Mouse (Mus musculus) kidney, adult 8-10 months (tissue): Measurements from ENCODE around the gene Sipa1.

Source experiments
- DNase-seq, 2 experiments: peaks; one replicate each; pipeline ENCODE4 v3.0.0; 2022

Sipa1 gene

DNA sequence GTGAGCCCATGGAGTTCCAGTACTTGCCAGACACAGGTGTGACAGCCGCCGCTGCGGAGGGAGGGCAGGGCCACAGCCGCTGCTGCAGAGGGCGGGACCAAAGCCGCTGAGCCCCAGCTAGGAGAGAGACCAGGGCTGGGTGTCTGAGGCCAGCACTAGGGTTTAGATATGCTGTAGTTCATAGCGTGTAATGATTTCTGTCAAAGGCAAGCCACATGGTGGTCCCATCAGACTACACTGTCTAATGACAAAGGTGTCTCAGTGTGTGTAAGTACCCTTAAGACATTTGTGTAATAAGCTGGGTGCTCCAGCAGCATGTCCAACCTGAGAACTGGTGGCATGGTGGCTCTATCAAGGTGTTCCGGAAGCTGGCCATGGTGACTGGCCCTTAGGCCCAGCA is 21.9 kb downstream of the Sipa1 start:
- no peak for DNase-seq

- DNase-seq: no peak
These were observed 22.5 kb downstream of the Sipa1 start for GRCm38 (mm10) chr19:5641021-5641420.

DNA sequence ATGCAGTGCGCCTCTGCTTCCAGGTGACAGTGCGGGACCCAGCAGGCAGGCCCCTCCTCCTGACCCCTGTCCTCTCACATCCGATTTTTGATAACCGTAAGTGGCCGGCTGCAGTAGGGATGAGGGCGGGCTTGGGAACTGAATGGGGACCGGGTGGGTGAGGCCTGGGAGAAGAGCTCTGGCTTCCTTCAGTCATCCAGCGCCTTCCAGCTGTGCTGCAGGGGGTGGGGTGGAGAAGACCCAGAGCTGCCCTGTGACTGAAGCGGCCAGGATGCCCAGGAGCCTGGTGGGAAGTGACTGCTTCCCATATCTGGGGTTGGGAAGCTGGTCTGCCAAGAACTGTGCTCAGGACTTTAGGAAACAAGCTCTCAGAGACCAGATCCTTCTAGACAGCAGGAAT is 23.2 kb downstream of the Sipa1 start:
- DNase-seq: no peak

- no peak for DNase-seq
These were observed 25.0 kb downstream of the Sipa1 start for GRCm38 (mm10) chr19:5638416-5639005.

DNA sequence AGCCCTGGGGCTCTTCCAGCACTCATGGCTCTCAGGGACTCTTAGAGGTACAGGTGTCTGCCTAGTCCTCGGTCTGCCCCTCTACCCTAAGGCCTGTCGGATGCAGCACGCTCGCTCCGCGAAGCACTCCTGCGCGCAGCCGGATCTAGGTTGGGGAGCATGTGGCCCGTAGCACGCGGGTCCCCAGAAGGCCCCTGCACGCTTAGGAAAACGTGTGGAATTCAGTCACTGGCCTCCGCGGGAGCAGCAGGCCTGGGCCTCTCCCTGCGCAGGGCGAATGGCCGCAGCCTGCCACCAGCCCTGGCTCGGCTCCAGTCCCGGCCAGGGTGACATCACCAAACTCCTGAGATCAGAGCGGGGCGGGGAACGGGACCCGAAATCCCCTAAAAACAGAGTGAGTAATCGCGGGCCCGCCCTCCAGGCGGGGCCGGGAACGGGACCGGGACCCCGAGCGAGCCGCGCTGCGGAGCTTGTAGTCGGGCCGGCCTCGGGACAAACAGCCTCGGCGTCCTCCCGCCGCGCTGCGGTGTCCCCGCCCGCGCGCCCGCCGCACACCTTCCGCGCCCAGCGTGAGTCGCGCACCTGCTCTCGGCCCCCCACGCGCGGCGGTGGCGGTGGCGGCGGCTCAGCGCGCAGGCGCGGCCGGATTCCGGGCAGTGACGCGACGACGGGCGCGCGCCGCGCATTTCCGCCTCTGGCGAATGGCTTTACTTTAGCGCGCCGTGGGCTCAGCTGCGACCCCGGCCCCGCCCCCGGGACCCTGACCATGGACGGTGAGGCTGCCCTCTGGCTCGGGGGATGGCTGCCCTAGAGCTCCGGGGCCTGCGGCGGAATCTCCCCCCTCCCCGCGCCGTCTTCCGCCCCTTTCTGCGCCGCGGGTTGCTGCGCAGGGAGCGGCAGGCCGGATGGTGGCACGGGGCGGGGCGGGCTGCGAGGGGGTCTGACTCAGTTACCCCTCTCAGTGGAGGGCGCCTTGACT is 26.1 kb downstream of the Sipa1 start, which contains the start of gene Rela:
Gene Rela, plus strand, starts transcription at position 415 of the 979 bp plus-strand sequence.
- DNase-seq: peak; percentile 88 to 90

DNA sequence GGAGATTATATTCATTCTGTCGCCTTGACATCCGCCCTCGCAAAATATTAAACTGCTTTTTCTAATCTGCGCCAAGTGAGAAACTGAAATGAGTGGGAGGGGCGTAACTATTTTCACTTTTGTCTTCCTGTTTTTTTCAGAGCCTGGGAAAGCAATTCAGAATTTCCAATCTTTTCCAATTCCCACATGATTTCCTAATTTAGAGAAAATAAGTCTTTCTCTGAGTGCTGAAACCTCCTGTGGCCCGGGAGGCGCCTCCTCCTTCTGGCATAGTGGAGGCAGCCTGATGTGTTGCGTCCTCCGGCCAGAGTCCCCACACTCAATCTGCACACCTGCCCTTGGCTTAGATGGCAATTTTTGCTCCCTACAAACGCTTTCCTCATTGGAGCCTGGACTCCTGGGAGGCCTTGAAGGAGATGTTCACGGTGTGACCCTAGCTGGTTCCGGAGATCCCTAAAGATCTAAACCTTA is 26.9 kb downstream of the Sipa1 start:
- peak; percentile 38 to 53 for DNase-seq

DNA sequence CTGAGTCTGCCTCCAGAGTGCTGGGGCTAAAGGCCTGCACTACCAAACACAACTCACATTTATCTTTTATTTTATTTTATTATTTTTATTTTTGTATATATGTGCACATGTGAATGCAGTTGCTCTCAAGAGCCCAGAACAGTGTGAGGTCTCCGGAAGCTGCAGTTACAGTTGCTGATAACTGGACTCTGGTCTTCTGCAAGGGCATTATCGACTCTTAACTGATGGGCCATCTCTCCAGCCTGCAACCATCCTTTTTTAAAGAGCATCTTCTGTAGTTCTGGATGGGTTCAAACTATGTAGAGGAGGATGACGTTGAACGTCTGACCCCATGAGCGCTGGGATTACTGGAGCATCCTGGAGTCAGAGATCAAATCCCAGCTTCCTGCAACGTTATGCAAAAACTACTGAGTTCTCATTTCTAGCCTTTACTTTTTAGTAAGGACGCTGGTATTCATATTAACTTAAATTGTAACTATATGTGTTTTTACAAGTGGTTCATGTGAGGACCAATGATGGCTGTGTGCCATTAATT is 27.4 kb downstream of the Sipa1 start:
- no peak for DNase-seq

- DNase-seq: no peak
These were observed 31.4 kb downstream of the Sipa1 start for GRCm38 (mm10) chr19:5632120-5632519.

DNA sequence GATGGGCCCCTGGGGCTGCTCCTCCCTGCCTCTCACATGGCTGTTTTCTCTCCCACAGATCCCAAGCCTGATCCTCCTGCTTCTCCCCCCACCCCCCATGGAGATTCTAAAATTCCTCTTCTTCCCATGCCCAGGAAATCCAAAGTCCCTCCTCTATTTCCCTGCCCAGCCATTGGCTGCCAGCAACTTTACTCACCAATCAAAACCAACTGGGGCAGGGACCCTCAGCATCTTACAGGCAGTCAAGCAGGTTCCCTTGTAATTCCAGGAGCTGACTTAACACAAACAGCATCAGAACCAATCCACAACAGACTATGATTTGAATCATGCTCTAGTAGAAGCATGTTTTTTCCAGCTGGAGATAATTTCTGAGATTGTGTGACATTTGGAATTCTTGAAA is 33.6 kb downstream of the Sipa1 start:
- no peak for DNase-seq

DNA sequence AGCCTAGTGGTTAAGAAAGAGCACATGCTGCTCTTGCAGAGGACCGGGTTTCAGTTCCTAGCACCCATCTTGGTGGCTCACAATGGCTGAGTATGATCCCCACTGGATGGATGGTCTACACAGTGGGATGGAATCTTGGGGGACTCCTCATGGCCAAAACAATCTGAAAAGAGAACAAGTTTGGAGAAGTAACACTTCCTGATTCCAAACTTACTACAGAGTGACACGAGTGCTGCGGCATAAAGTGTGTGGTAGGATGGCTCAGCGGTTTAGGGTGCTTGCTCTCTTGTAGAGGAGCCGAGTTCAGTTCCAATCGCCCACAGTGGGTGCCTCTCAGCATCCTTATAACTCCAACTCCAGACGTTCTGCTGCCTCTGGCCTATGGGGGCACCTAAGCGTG is 38.2 kb downstream of the Sipa1 start:
- DNase-seq: no peak

DNA sequence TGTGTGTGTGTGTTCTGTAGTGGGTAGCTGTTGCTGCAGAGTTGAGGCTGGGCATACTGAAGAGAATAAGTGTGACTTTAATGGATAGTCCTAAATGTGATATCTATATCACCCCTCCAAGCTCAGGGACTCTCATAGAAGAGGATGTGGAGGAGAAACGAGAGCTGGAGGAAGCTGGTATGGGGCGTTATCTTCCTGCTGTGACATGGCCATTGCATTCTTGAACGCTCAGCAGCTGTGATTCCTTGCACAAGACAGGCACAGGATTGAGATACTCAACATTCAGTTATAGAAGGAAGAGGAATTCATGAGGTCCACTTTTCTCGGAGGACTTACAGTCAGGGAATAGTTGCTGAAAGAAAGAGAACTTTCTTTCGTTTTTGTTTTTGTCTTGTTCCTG is 41.6 kb downstream of the Sipa1 start:
- DNase-seq: no peak

DNA sequence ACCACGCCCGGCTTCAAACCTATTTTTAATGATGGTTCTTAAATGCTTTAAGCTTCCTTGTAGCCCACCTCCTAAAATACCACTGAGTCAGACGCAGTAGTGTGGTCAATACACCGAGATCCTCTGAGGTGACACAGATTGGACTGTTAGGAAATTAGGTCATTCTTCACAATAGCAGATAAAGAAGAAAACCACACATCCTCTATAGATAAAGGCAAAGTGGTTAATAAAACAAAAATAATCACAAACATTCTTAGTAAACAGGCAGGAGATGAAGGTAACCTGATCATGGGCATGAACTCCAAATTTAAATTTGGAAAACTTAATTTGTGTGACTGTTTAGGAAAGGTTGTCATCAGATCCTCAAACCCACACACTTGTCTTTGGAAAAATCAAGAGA is 43.5 kb downstream of the Sipa1 start:
- no peak for DNase-seq

DNA sequence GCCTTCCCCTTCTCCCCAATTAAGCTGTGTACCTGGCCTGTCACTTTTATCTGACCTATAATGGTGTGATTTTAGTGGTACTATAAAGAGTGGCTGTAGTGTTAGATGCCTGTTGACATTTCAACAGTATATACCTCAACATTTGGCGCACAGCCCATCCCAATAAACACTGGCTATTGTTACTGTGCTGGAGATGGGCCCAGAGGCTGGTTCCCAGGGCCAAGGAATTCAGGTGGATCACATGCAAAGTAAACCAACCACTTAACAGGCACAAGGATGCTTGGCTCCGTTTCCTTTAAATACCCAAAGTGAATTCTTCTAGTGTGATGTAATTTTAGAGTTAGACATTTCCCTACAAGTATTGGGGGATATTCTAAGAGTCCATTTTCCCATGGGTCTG is 48.6 kb downstream of the Sipa1 start:
- no peak for DNase-seq

GRCm38 (mm10) chr19:5612762-5613411 is 50.6 kb downstream of the Sipa1 start:
- no peak for DNase-seq

DNA sequence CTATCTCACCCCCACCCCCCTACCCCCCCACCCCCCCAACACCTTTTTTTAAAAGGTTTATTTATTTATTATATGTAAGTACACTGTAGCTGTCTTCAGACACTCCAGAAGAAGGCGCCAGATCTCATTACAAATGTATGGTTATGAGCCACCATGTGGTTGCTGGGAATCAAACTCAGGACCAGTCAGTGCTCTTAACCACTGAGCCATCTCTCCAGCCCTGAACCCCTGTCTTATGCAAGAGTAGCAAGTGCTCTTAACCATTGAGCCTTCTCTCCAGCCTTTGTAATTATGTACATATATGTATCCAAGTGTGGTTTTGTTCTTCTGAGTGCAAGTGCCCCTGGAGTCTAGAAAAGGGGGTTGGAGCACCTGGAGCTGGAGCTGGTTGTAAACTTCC is 51.5 kb downstream of the Sipa1 start:
- DNase-seq: no peak

DNA sequence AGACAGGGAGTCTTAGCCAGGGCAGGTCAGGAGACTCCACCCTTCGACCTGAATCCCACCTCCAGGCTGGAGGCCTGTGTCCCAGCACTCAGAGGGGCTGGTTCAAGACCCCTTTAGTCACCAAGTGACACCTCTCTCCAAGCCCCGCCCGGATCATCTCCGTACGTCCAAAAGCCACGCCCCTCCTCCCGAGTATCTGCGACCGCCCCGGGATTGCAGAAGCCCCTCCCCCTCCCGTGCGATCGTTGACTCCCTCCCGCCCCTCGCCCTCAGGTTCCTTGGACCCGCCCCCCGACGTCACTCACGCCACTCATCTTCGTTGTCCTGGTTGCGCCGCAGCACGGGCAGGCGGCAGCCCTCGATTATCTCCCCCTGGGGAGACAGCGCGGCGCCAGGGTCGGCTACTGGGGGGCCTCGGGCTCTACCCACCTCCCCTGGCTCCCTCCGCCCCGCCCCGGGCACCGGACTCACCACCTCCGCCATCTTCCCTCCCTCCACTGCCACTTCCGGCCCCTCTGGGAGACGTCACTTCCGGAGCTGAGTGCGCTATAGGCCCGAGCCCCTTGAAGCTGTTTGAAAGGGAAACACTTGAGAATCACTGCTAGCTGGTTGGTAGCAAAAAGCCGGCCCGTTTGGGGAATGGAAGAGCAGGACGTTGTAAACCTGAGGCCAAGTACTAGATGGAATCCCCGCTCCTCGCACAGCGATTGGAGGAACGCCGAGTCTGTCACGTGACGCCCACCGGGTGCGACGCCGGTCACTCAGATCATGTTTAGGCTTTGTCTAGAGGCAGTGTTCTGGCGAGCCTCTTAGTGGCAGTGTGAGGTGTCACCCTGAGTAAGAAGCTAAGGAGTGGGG is 53.7 kb downstream of the Sipa1 start, which contains the start of gene Kat5:
Gene Kat5, minus strand, starts transcription at position 691 of the 858 bp plus-strand sequence.
- peak; percentile 88 to 91 for DNase-seq

- DNase-seq: no peak
These were observed 54.3 kb downstream of the Sipa1 start for GRCm38 (mm10) chr19:5609171-5609546.

GRCm38 (mm10) chr19:5608707-5609106 is 54.8 kb downstream of the Sipa1 start:
- DNase-seq: no peak

GRCm38 (mm10) chr19:5607705-5608410 is 55.6 kb downstream of the Sipa1 start:
- DNase-seq: no peak

DNA sequence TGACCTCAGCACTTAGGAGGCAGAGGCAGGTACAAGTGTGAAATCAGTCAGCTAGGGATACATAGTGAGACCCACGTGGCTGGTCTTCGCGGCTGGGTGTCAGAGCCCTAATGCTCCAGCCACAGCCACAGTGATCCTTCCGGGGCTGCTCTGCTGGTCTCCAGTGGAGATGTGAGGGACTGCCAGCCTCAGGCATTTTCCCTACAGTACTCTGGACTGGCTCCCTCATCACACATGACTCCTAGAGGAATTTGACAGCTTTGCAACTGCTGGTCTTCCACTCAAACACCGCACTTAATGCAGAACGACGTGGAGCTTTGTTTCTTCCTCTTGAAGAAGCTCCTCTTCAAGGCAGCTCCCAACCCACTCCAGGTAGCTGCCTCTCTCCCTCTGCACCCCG is 57.3 kb downstream of the Sipa1 start:
- DNase-seq: no peak

DNA sequence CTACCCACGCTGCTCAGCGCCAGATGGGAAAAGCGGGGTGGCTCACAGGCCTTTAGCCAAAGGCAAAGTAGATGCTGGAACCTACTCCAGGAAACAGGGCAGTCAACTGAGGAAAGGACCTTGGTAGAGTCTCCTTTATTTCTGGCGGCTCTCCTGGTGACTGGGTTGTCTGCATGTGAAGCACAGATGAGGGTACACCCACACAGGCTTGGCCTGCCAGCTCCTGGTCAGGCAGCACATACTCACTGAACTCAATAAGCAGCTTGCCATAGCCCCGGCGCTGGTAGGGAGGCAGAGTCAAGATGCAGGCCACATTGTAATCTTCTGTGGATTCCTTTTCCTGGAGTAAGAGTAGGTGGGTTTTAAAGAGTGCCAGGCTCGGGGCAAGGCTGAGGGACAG is 58.4 kb downstream of the Sipa1 start:
- DNase-seq: no peak

DNA sequence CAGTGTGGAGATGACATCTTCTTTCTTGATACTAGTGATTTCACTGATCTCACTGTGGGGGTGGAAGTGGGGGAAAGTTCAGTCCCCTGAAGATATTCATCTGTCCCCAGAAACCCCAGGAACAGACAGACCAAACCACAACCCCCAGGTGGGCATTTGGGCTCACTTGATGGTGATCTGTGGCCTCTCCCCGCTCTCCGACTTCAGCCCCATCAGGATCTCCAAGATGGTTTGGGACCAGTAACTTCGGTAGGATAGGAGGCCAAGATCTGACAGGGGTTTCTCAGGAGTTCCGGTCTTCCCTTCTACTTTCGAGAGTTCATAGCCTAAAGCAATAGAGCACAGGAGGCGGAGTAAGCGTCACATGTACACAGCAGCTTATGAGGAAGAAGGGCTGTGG is 59.8 kb downstream of the Sipa1 start:
- no peak for DNase-seq
